Mouse (Mus musculus): ENCODE results near the gene Fam71f2. TPM values are rescaled to one million over a fixed set of nuclear protein-coding genes. Genes with fewer than 3 reads are reported as not detected.

The Fam71f2 gene
- 0.29 TPM in 1 of 2 replicates, not detected in the other for polyA plus RNA-seq (2015; fragmentation: Nextera tagmentation; extraction: Ambion mirVana)

- peak within 1 kb of the TSS; percentile 0; the same call in 1 of the 2 replicates for H3K4me2 ChIP-seq (ENCODE audit: low read depth, low read length)
Measured at GRCm38 (mm10) chr6:29279293-29279692, at the start of gene Fam71f2. Gene Fam71f2, plus strand, starts transcription at chr6:29279593.

DNA sequence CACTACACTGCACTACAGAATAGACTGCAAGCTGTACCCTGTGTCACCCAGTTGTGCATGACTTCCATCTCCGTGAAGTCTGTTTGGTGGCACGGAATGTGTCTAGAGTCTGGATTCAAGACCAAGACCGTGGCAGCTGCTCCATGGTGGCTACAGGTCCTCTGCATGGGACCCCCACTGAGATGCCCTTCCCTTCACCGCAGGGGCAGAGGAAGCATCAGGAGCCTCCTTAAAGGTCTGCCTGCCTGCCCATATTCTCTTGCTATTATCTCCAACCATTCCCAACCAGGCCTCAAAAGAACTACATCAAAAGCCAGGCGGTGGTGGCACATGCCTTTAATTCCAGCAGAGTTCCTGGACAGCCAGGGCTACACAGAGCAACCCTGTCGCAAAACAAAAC lies 49.0 kb upstream of the Fam71f2 start:
- H3K4me2 ChIP-seq (ENCODE audit: low read depth, low read length): no peak overlapping the region
- H3K27ac ChIP-seq (ENCODE audit: low read length): no peak overlapping the region
- ATAC-seq (replicated peaks; ENCODE audit: extremely low read depth, insufficient read depth, low FRiP score): no peak
- no peaks in the 10 kb centered on the region for H3K36me3 ChIP-seq (ENCODE audit: control insufficient read depth, insufficient read depth)
- no peaks in the 10 kb centered on the region for H3K27me3 ChIP-seq (ENCODE audit: control insufficient read depth, insufficient read depth, low read length)
- no peaks in the 10 kb centered on the region for H3K9me3 ChIP-seq (replicated peaks; ENCODE audit: control insufficient read depth, low read length)
- no peak overlapping the region for H3K4me3 ChIP-seq (ENCODE audit: low read length)
- 57% methylated on average over 6 of the region's 6 CpGs for WGBS
- H3K9ac ChIP-seq (ENCODE audit: low read length): no peak overlapping the region
- H3K4me1 ChIP-seq (ENCODE audit: control insufficient read depth, insufficient read depth, low read length): no peaks in the 10 kb centered on the region; the same call in 1 of the 2 replicates

More at GRCm38 (mm10) chr6:29279293-29279692, at the start of gene Fam71f2:
- H3K4me1 ChIP-seq (ENCODE audit: control insufficient read depth, insufficient read depth, low read length): 0 out of 2 replicates have a peak, but pooled peaks cover 2% of the 10 kb centered on the region
- no peaks in the 10 kb centered on the region for H3K9me3 ChIP-seq (replicated peaks; ENCODE audit: control insufficient read depth, low read length)
- ATAC-seq (replicated peaks; ENCODE audit: extremely low read depth, insufficient read depth, low FRiP score): no peak
- 80% methylated on average over 8 of the region's 8 CpGs for WGBS
- peak within 1 kb of the TSS; percentile 82 for H3K27ac ChIP-seq (ENCODE audit: low read length)
- peaks cover 5% of the 10 kb centered on the region for H3K36me3 ChIP-seq (ENCODE audit: control insufficient read depth, insufficient read depth)
- no peak within 1 kb of the TSS for H3K4me3 ChIP-seq (ENCODE audit: low read length)
- H3K27me3 ChIP-seq (ENCODE audit: control insufficient read depth, insufficient read depth, low read length): no peaks in the 10 kb centered on the region
- no peak within 1 kb of the TSS for H3K9ac ChIP-seq (ENCODE audit: low read length)

- no peaks in the 10 kb centered on the region; the same call in 1 of the 2 replicates for H3K4me1 ChIP-seq (ENCODE audit: control insufficient read depth, insufficient read depth, low read length)
- no peak overlapping the region for H3K4me2 ChIP-seq (ENCODE audit: low read depth, low read length)
- H3K27me3 ChIP-seq (ENCODE audit: control insufficient read depth, insufficient read depth, low read length): no peaks in the 10 kb centered on the region
- H3K36me3 ChIP-seq (ENCODE audit: control insufficient read depth, insufficient read depth): no peaks in the 10 kb centered on the region
- H3K9me3 ChIP-seq (replicated peaks; ENCODE audit: control insufficient read depth, low read length): no peaks in the 10 kb centered on the region
- no peak overlapping the region for H3K9ac ChIP-seq (ENCODE audit: low read length)
- ATAC-seq (replicated peaks; ENCODE audit: extremely low read depth, insufficient read depth, low FRiP score): no peak
- WGBS: 69% methylated on average over 3 of the region's 3 CpGs
- H3K4me3 ChIP-seq (ENCODE audit: low read length): no peak overlapping the region
- H3K27ac ChIP-seq (ENCODE audit: low read length): peak overlapping the region; percentile 66; the same call in 1 of the 2 replicates
Measured at GRCm38 (mm10) chr6:29231799-29232198, 47.6 kb upstream of the Fam71f2 start.

DNA sequence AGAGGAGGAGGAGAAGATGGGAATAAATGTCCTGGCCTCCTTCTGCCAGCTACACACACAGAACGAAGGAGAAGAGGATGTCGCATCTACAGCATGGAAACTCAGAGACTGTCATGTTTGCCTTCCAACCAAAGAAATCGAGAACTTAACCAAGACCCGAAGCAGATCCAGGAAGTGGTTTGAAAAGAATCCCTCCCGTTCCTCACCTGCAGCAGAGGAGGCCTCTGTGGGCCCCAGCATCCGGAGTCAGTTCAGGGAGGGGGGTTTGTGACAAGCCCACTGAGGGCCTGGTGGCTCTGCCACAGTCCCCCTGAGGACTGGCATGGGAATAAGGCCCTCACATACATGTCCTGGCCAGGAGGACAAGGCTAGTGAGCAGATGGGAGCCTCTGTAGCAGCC lies 47.1 kb upstream of the Fam71f2 start:
- 72% methylated on average over 6 of the region's 6 CpGs for WGBS

DNA sequence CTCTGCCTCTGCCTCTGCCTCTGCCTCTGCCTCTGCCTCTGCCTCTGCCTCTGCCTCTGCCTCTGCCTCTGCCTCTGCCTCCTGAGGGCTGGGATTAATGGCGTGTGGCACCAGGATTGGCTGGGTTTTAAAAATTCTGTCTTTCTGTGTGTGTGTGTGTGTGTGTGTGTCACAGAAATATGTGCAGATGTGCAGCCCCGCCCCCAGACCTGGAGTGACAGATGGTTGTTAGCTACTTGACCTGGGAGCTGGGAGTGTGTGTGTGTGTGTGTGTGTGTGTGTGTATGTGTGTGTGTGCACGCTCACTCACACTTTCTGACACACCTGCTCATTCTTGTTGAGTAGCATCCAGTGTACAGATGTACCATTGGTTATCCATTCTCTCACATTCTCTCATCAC lies 45.7 kb upstream of the Fam71f2 start:
- WGBS: 59% methylated on average over 3 of the region's 3 CpGs
- Histone ChIP-seq H3K36me3 (ENCODE audit: control insufficient read depth, insufficient read depth) (no peaks in the 10 kb centered on the region), H3K9me3 (replicated peaks; ENCODE audit: control insufficient read depth, low read length) (no peaks in the 10 kb centered on the region), H3K27ac (ENCODE audit: low read length) (no peak overlapping the region), H3K27me3 (ENCODE audit: control insufficient read depth, insufficient read depth, low read length) (no peaks in the 10 kb centered on the region), H3K4me2 (ENCODE audit: low read depth, low read length) (no peak overlapping the region), H3K4me1 (ENCODE audit: control insufficient read depth, insufficient read depth, low read length) (no peaks in the 10 kb centered on the region; the same call in 1 of the 2 replicates), H3K9ac (ENCODE audit: low read length) (no peak overlapping the region), H3K4me3 (ENCODE audit: low read length) (no peak overlapping the region)
- no peak for ATAC-seq (replicated peaks; ENCODE audit: extremely low read depth, insufficient read depth, low FRiP score)

More for the DNA sequence above, 47.1 kb upstream of the Fam71f2 start:
- Histone ChIP-seq H3K9me3 (replicated peaks; ENCODE audit: control insufficient read depth, low read length) (no peaks in the 10 kb centered on the region), H3K36me3 (ENCODE audit: control insufficient read depth, insufficient read depth) (no peaks in the 10 kb centered on the region), H3K4me3 (ENCODE audit: low read length) (no peak overlapping the region), H3K27me3 (ENCODE audit: control insufficient read depth, insufficient read depth, low read length) (no peaks in the 10 kb centered on the region), H3K9ac (ENCODE audit: low read length) (peak overlapping the region; percentile 4; the same call in 1 of the 2 replicates), H3K4me1 (ENCODE audit: control insufficient read depth, insufficient read depth, low read length) (no peaks in the 10 kb centered on the region; the same call in 1 of the 2 replicates), H3K27ac (ENCODE audit: low read length) (peak overlapping the region; percentile 4; the same call in 1 of the 2 replicates), H3K4me2 (ENCODE audit: low read depth, low read length) (no peak overlapping the region)
- no peak for ATAC-seq (replicated peaks; ENCODE audit: extremely low read depth, insufficient read depth, low FRiP score)

GRCm38 (mm10) chr6:29234272-29234671 lies 45.1 kb upstream of the Fam71f2 start:
- Histone ChIP-seq H3K27me3 (ENCODE audit: control insufficient read depth, insufficient read depth, low read length) (no peaks in the 10 kb centered on the region), H3K4me3 (ENCODE audit: low read length) (no peak overlapping the region), H3K4me2 (ENCODE audit: low read depth, low read length) (no peak overlapping the region), H3K4me1 (ENCODE audit: control insufficient read depth, insufficient read depth, low read length) (no peaks in the 10 kb centered on the region; the same call in 1 of the 2 replicates), H3K27ac (ENCODE audit: low read length) (no peak overlapping the region), H3K9ac (ENCODE audit: low read length) (no peak overlapping the region), H3K36me3 (ENCODE audit: control insufficient read depth, insufficient read depth) (no peaks in the 10 kb centered on the region), H3K9me3 (replicated peaks; ENCODE audit: control insufficient read depth, low read length) (no peaks in the 10 kb centered on the region)
- ATAC-seq (replicated peaks; ENCODE audit: extremely low read depth, insufficient read depth, low FRiP score): no peak
- WGBS: 41% methylated on average over 8 of the region's 8 CpGs

GRCm38 (mm10) chr6:29240806-29241205 lies 38.6 kb upstream of the Fam71f2 start:
- H3K36me3 ChIP-seq (ENCODE audit: control insufficient read depth, insufficient read depth): no peaks in the 10 kb centered on the region
- WGBS: 30% methylated on average over 2 of the region's 2 CpGs
- ATAC-seq (replicated peaks; ENCODE audit: extremely low read depth, insufficient read depth, low FRiP score): no peak
- no peak overlapping the region for H3K27ac ChIP-seq (ENCODE audit: low read length)
- no peaks in the 10 kb centered on the region for H3K9me3 ChIP-seq (replicated peaks; ENCODE audit: control insufficient read depth, low read length)
- H3K4me2 ChIP-seq (ENCODE audit: low read depth, low read length): no peak overlapping the region
- no peak overlapping the region for H3K4me3 ChIP-seq (ENCODE audit: low read length)
- no peaks in the 10 kb centered on the region for H3K4me1 ChIP-seq (ENCODE audit: control insufficient read depth, insufficient read depth, low read length)
- no peak overlapping the region for H3K9ac ChIP-seq (ENCODE audit: low read length)
- H3K27me3 ChIP-seq (ENCODE audit: control insufficient read depth, insufficient read depth, low read length): no peaks in the 10 kb centered on the region

GRCm38 (mm10) chr6:29241697-29242096 lies 37.7 kb upstream of the Fam71f2 start:
- no peak for ATAC-seq (replicated peaks; ENCODE audit: extremely low read depth, insufficient read depth, low FRiP score)
- H3K27me3 ChIP-seq (ENCODE audit: control insufficient read depth, insufficient read depth, low read length): no peaks in the 10 kb centered on the region
- H3K9me3 ChIP-seq (replicated peaks; ENCODE audit: control insufficient read depth, low read length): no peaks in the 10 kb centered on the region
- no peak overlapping the region for H3K4me2 ChIP-seq (ENCODE audit: low read depth, low read length)
- no peak overlapping the region for H3K4me3 ChIP-seq (ENCODE audit: low read length)
- no peaks in the 10 kb centered on the region for H3K36me3 ChIP-seq (ENCODE audit: control insufficient read depth, insufficient read depth)
- no peak overlapping the region for H3K27ac ChIP-seq (ENCODE audit: low read length)
- H3K4me1 ChIP-seq (ENCODE audit: control insufficient read depth, insufficient read depth, low read length): no peaks in the 10 kb centered on the region
- WGBS: 44% methylated on average over 2 of the region's 2 CpGs
- H3K9ac ChIP-seq (ENCODE audit: low read length): no peak overlapping the region

GRCm38 (mm10) chr6:29242265-29242664 lies 37.1 kb upstream of the Fam71f2 start:
- H3K9me3 ChIP-seq (replicated peaks; ENCODE audit: control insufficient read depth, low read length): no peaks in the 10 kb centered on the region
- H3K4me1 ChIP-seq (ENCODE audit: control insufficient read depth, insufficient read depth, low read length): no peaks in the 10 kb centered on the region
- no peak overlapping the region for H3K9ac ChIP-seq (ENCODE audit: low read length)
- no peak overlapping the region for H3K27ac ChIP-seq (ENCODE audit: low read length)
- 57% methylated on average over 1 of the region's 1 CpGs for WGBS
- H3K36me3 ChIP-seq (ENCODE audit: control insufficient read depth, insufficient read depth): no peaks in the 10 kb centered on the region
- H3K27me3 ChIP-seq (ENCODE audit: control insufficient read depth, insufficient read depth, low read length): no peaks in the 10 kb centered on the region
- H3K4me3 ChIP-seq (ENCODE audit: low read length): no peak overlapping the region
- no peak for ATAC-seq (replicated peaks; ENCODE audit: extremely low read depth, insufficient read depth, low FRiP score)
- no peak overlapping the region for H3K4me2 ChIP-seq (ENCODE audit: low read depth, low read length)
